Mouse (Mus musculus) embryonic fibroblast, embryonic 13.5 days (primary cell): ENCODE data around the gene Cdr2l.

Source experiments
- CTCF ChIP-seq: IDR thresholded peaks from 2 replicates; pipeline ENCODE4 v1.5.1; 2011; ENCODE audit warnings: mild to moderate bottlenecking, control low read depth, low read length, moderate library complexity, borderline replicate concordance; ENCODE audit not compliant: insufficient read depth
- POLR2A ChIP-seq: IDR thresholded peaks from 2 replicates; pipeline ENCODE4 v1.6.1; 2011; ENCODE audit warnings: low read depth, mild to moderate bottlenecking, control low read depth, low read length, moderate library complexity

GRCm38 (mm10) chr11:115437571-115438122, 55.9 kb downstream of the Cdr2l start:
- TF ChIP-seq CTCF (no peak), POLR2A (no peak)
